Comparison of ENCODE assay signal across 8 mouse cellular contexts in the genomic region with DNA sequence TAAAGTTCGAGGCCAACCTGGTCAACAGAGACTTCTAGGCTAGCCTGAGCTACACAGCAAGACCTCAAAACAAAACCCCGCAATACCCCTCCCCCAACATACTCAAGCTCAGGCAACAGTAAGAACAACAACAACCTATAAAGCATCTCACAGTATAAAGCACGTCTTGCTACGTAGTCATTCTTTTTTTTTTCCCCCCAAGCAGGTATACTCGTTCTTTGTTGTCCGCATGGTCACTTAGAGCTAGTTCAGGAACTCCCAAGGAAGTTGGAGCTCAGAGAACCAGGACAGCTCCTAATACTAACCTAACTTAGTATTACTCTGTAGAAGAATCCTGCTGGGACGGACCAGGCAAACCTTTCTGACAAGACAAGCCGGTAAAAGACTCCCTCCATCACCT. TPM values are rescaled to one million over a fixed set of nuclear protein-coding genes. Genes with fewer than 3 reads are reported as not detected.
DNase-seq lines count a peak whose midpoint lies in the region; ATAC-seq lines count a peak whose summit lies in the region.

No protein-coding gene starts in this region.

- no peaks in the 10 kb centered on the region for H3K27me3 ChIP-seq in heart, embryonic 10.5 days (ENCODE audit: insufficient read depth, poor library complexity, severe bottlenecking)
- no peaks in the 10 kb centered on the region for H3K27me3 ChIP-seq in embryonic facial prominence, embryonic 14.5 days (replicated peaks; ENCODE audit: control insufficient read depth, insufficient read depth, low read length)
- no peaks in the 10 kb centered on the region for H3K27me3 ChIP-seq in limb, embryonic 13.5 days

- H3K27ac ChIP-seq in heart, embryonic 10.5 days = peak overlapping the region; percentile 97
- peak overlapping the region; percentile 99; the same call in 1 of the 2 replicates for H3K27ac ChIP-seq in embryonic facial prominence, embryonic 14.5 days (replicated peaks; ENCODE audit: low read depth, low read length)
- H3K27ac ChIP-seq in limb, embryonic 13.5 days = no peak overlapping the region; the same call in 1 of the 2 replicates

- H3K4me3 ChIP-seq in heart, embryonic 10.5 days = peak overlapping the region; percentile 96
- H3K4me3 ChIP-seq in embryonic facial prominence, embryonic 14.5 days (ENCODE audit: low read depth, low read length) = peak overlapping the region; percentile 62
- H3K4me3 ChIP-seq in limb, embryonic 13.5 days = peak overlapping the region; percentile 90

- peak overlapping the region; percentile 80 for H3K4me2 ChIP-seq in embryonic facial prominence, embryonic 14.5 days (ENCODE audit: low read depth, low read length)
- H3K4me2 ChIP-seq in limb, embryonic 13.5 days (replicated peaks) = peak overlapping the region; percentile 86

- peaks cover 8% of the 10 kb centered on the region; the same call in 1 of the 2 replicates for H3K4me1 ChIP-seq in heart, embryonic 10.5 days
- peaks cover 3% of the 10 kb centered on the region; the same call in 1 of the 2 replicates for H3K4me1 ChIP-seq in embryonic facial prominence, embryonic 14.5 days (ENCODE audit: control insufficient read depth, insufficient read depth, low read length)
- peaks cover 14% of the 10 kb centered on the region for H3K4me1 ChIP-seq in limb, embryonic 13.5 days

- WGBS in heart, embryonic 10.5 days = 11% methylated on average over 8 of the region's 8 CpGs
- 15% methylated on average over 8 of the region's 8 CpGs for WGBS in embryonic facial prominence, embryonic 14.5 days
- 18% methylated on average over 8 of the region's 8 CpGs for WGBS in limb, embryonic 13.5 days

- ATAC-seq in embryonic facial prominence, embryonic 14.5 days (ENCODE audit: low read depth) = no peak
- ATAC-seq in limb, embryonic 13.5 days (ENCODE audit: low FRiP score, low read depth) = no peak

- no peak for DNase-seq in heart, embryonic 10.5 days (ENCODE audit: low spot score)
- no peak for DNase-seq in heart, postnatal 36 days
- DNase-seq in B cell, adult 2 months = peak; percentile 14 to 27
- no peak for DNase-seq in embryonic facial prominence, embryonic 14.5 days (ENCODE audit: low spot score)
- no peak for DNase-seq in adrenal gland, adult (ENCODE audit: inconsistent age in 2 of 2, low spot score in 1 of 2)
- DNase-seq in gastrocnemius, postnatal 10 days = no peak
- DNase-seq in spleen, postnatal 10 days (ENCODE audit: low spot score in 2 of 2) = no peak

- H3K9ac ChIP-seq in embryonic facial prominence, embryonic 14.5 days (ENCODE audit: low read depth, low read length) = peak overlapping the region; percentile 98
- peak overlapping the region; percentile 92 for H3K9ac ChIP-seq in limb, embryonic 13.5 days

- H3K36me3 ChIP-seq in heart, embryonic 10.5 days = 0 out of 2 replicates have a peak, but pooled peaks cover 2% of the 10 kb centered on the region
- H3K36me3 ChIP-seq in embryonic facial prominence, embryonic 14.5 days (ENCODE audit: control insufficient read depth, insufficient read depth, low read length) = no peaks in the 10 kb centered on the region
- no peaks in the 10 kb centered on the region for H3K36me3 ChIP-seq in limb, embryonic 13.5 days

- H3K9me3 ChIP-seq in heart, embryonic 10.5 days = no peaks in the 10 kb centered on the region
- H3K9me3 ChIP-seq in embryonic facial prominence, embryonic 14.5 days (ENCODE audit: control insufficient read depth, low read length) = no peaks in the 10 kb centered on the region
- no peaks in the 10 kb centered on the region for H3K9me3 ChIP-seq in limb, embryonic 13.5 days

- intact Hi-C loops in heart, postnatal 36 days (cut with DNase I) = loop anchor here (2.0 kb wide), 1 partner anchor 53 kb away; the partner anchor contains the start of gene Ndc80

RNA-seq across cellular contexts. Expression of gene Smchd1, which starts 1.0 kb away (rescaled TPM):
- polyA plus RNA-seq in heart, embryonic 10.5 days (2016; fragmentation: Nextera tagmentation; extraction: Ambion mirVana) = 46.8 and 62.3 TPM in 2 replicates
- 10 to 100 TPM; 18.2 to 20.4 TPM for total RNA-seq in heart, postnatal 36 days (2021)
- 74.4 and 83.8 TPM in 2 replicates for polyA plus RNA-seq in embryonic facial prominence, embryonic 14.5 days (2014; fragmentation: Nextera tagmentation; extraction: Ambion mirVana)
- polyA plus RNA-seq in limb, embryonic 13.5 days (2015; fragmentation: Nextera tagmentation; extraction: Ambion mirVana) = 72.3 and 81.5 TPM in 2 replicates
- 10 to 100 TPM; 16.5 to 21.5 TPM for total RNA-seq in gastrocnemius, postnatal 10 days (2021)

RNA-seq across cellular contexts. Expression of gene Gm4707, which starts 14.4 kb away (rescaled TPM):
- polyA plus RNA-seq in heart, embryonic 10.5 days (2016; fragmentation: Nextera tagmentation; extraction: Ambion mirVana) = 3.8 TPM in 2 replicates
- total RNA-seq in heart, postnatal 36 days (2021) = under 1 TPM; 0.76 to 0.89 TPM
- 0.88 and 2.3 TPM in 2 replicates for polyA plus RNA-seq in embryonic facial prominence, embryonic 14.5 days (2014; fragmentation: Nextera tagmentation; extraction: Ambion mirVana)
- polyA plus RNA-seq in limb, embryonic 13.5 days (2015; fragmentation: Nextera tagmentation; extraction: Ambion mirVana) = 5.8 and 7.4 TPM in 2 replicates
- total RNA-seq in gastrocnemius, postnatal 10 days (2021) = 1 to 10 TPM in 1 of 2 experiments, under 1 TPM in 1; 0.63 to 1.3 TPM

RNA-seq across cellular contexts. Expression of gene Ndc80, which starts 52.5 kb away (rescaled TPM):
- 46.3 and 49.0 TPM in 2 replicates for polyA plus RNA-seq in heart, embryonic 10.5 days (2016; fragmentation: Nextera tagmentation; extraction: Ambion mirVana)
- under 1 TPM; 0.69 to 0.98 TPM for total RNA-seq in heart, postnatal 36 days (2021)
- polyA plus RNA-seq in embryonic facial prominence, embryonic 14.5 days (2014; fragmentation: Nextera tagmentation; extraction: Ambion mirVana) = 30.2 and 37.6 TPM in 2 replicates
- polyA plus RNA-seq in limb, embryonic 13.5 days (2015; fragmentation: Nextera tagmentation; extraction: Ambion mirVana) = 45.6 and 46.6 TPM in 2 replicates
- 1 to 10 TPM; 5.2 to 5.7 TPM for total RNA-seq in gastrocnemius, postnatal 10 days (2021)

Comparison
In these comparisons a context has a peak if more than half of its experiments do, and no peak if none do; other contexts are left out.
1. DNase-seq: peak in B cell, adult 2 months (2 of 2); none in heart, embryonic 10.5 days (single experiment), heart, postnatal 36 days (0 of 2), embryonic facial prominence, embryonic 14.5 days (single experiment), adrenal gland, adult (0 of 2), gastrocnemius, postnatal 10 days (single experiment) and spleen, postnatal 10 days (0 of 2).
2. Peak in every context shown above with its lines, with median percentiles within 50 percentile points of each other: H3K4me3 ChIP-seq.